Mouse (Mus musculus) testis, adult 2 months (tissue): ENCODE results near the gene Mib2. TPM values are rescaled to one million over a fixed set of nuclear protein-coding genes. Genes with fewer than 3 reads are reported as not detected.
A peak's percentile ranks its signal among the peaks of the same experiment; 100 is the strongest.
"Not testable (repeated sequence)": the region's sequence is repeated elsewhere in the genome, so short reads cannot be mapped to it uniquely, and the experiment has no call there.

Experiments used
- H3K27ac ChIP-seq: fragments of 200-500 bp; 2 replicates; pipeline ENCODE4 v1.5.1; 2012; ENCODE audit warnings: low read depth, low read length; ENCODE audit not compliant: control insufficient read depth, insufficient read depth
- H3K27me3 ChIP-seq: fragments of 200-500 bp; 2 replicates; pipeline ENCODE4 v1.6.1; 2012; ENCODE audit warnings: mild to moderate bottlenecking, low read length, moderate library complexity; ENCODE audit not compliant: control insufficient read depth, insufficient read depth
- H3K36me3 ChIP-seq: fragments of 200-500 bp; 2 replicates; pipeline ENCODE4 v1.6.1; 2012; ENCODE audit warnings: mild to moderate bottlenecking, low read length; ENCODE audit not compliant: control insufficient read depth, insufficient read depth
- H3K4me1 ChIP-seq: fragments of 200-500 bp; 2 replicates; pipeline ENCODE4 v1.6.1; 2012; ENCODE audit warnings: low read length; ENCODE audit not compliant: control insufficient read depth, insufficient read depth
- H3K4me3 ChIP-seq: fragments of 200-500 bp; 2 replicates; pipeline ENCODE4 v1.5.1; 2012; ENCODE audit warnings: low read depth, mild to moderate bottlenecking, low read length, moderate library complexity, mixed read lengths; ENCODE audit not compliant: control insufficient read depth
- CTCF ChIP-seq: fragments of 200-500 bp; IDR thresholded peaks from 2 replicates; pipeline ENCODE4 v1.5.1; 2012; ENCODE audit warnings: low read depth, mild to moderate bottlenecking, inconsistent platforms, low read length, moderate library complexity; ENCODE audit not compliant: control insufficient read depth, insufficient read depth, insufficient replicate concordance
- POLR2A ChIP-seq: fragments of 200-500 bp; IDR thresholded peaks from 2 replicates; pipeline ENCODE4 v1.6.1; 2012; ENCODE audit warnings: low read depth, mild to moderate bottlenecking, inconsistent platforms, low read length, moderate library complexity; ENCODE audit not compliant: control insufficient read depth
- polyA plus RNA-seq: library from polyadenylated mRNA; depleted of rRNA; stranded (reverse); fragments of >200 nt; gene quantifications from 2 replicates; pipeline ENCODE4 v1.2.3, GENCODE M21; 2012

Mib2 gene
- polyA plus RNA-seq, 1 experiment = 39.3 TPM

- H3K27me3 ChIP-seq = no peaks in the 10 kb centered on the region
- H3K36me3 ChIP-seq = no peaks in the 10 kb centered on the region
- H3K4me1 ChIP-seq = peaks cover 4% of the 10 kb centered on the region
- H3K4me3 ChIP-seq = no peak overlapping the region
- TF ChIP-seq POLR2A = no peak
- no peak for TF ChIP-seq CTCF
- H3K27ac ChIP-seq = no peak overlapping the region
These were observed 21.8 kb upstream of the Mib2 start for GRCm38 (mm10) chr4:155690571-155691375.

DNA sequence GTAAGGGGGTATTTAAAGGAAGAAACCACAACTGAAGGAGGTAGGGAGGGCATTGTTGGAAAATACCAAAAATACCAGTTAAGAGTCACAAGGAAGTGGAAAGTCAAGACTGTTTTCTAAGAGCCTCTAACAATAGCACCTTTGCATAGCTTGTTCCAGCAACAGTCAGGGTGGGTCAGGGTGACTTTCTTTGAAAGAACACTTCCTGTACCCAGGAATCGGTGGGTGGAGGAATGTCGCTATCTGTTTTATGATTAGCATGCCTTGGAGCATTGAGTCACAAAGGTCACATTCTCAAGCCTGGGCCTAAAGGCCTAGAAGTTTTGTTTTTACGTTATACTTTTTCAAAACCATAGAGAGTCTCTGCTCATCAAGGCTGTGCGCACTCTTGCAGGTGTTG is 18.8 kb upstream of the Mib2 start:
- H3K4me3 ChIP-seq, H3K27me3 ChIP-seq, H3K36me3 ChIP-seq, H3K27ac ChIP-seq, H3K4me1 ChIP-seq: not testable (repeated sequence)

DNA sequence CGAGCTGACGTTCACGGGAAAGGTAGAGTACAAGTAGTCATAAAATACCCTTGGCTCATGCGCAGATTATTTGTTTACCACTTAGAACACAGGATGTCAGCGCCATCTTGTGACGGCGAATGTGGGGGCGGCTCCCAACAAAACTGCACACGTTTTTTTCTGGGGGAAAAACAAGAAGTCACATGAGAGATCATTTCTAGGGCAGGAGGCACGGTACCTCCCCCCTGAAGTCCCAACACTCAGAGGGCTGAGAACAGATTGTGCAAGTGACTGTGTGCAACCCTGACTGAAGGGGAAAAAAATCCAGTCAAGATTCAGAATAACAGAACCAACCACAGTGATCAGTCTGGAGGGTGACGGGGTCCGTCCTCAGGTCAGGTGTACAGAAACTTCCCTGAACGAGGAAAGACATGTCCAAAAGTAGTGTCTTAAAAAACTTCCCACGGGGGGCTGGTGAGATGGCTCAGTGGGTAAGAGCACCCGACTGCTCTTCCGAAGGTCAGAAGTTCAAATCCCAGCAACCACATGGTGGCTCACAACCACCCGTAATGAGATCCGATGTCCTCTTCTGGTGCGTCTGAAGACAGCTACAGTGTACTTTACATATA is 14.8 kb upstream of the Mib2 start:
- H3K4me1 ChIP-seq, H3K27ac ChIP-seq, H3K36me3 ChIP-seq, H3K4me3 ChIP-seq, H3K27me3 ChIP-seq: not testable (repeated sequence)

- Histone ChIP-seq H3K27me3 (no peaks in the 10 kb centered on the region), H3K36me3 (no peaks in the 10 kb centered on the region), H3K4me3 (no peak overlapping the region), H3K27ac (no peak overlapping the region), H3K4me1 (no peaks in the 10 kb centered on the region)
- no peak for TF ChIP-seq CTCF
- no peak for TF ChIP-seq POLR2A
These were observed 7.0 kb upstream of the Mib2 start for GRCm38 (mm10) chr4:155675991-155676390.

- H3K36me3 ChIP-seq = no peaks in the 10 kb centered on the region
- H3K4me1 ChIP-seq = peaks cover 6% of the 10 kb centered on the region
- no peak overlapping the region for H3K27ac ChIP-seq
- H3K27me3 ChIP-seq = no peaks in the 10 kb centered on the region
- no peak overlapping the region for H3K4me3 ChIP-seq
- TF ChIP-seq CTCF (no peak), POLR2A (no peak)
These were observed 3.1 kb upstream of the Mib2 start for GRCm38 (mm10) chr4:155672082-155672481.

DNA sequence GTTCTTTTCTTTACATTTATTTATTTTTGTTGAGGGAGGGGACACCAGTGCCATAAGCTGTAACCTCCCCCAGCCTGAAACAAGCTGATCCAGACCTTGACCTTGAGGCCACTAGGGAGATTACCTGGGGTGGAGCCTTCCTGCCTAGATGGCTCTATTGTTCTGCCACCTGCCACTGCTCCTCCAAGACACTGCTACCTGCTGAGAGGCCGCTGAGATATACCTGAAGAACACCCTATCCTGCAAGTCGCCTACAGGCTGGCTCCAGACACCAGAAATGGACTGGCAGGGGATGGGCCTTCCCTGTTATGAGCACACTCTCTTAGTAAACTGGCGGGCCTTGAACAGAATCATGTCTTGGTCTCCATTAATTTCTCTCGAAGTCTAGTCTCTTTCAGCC is 1.2 kb upstream of the Mib2 start:
- H3K4me1 ChIP-seq, H3K27me3 ChIP-seq, H3K27ac ChIP-seq, H3K36me3 ChIP-seq, H3K4me3 ChIP-seq: not testable (repeated sequence)

GRCm38 (mm10) chr4:155669598-155670075 is 639 bp upstream of the Mib2 start:
- Histone ChIP-seq H3K36me3 (no peaks in the 10 kb centered on the region), H3K4me1 (peaks cover 6% of the 10 kb centered on the region), H3K27me3 (no peaks in the 10 kb centered on the region), H3K4me3 (peak overlapping the region; percentile 92), H3K27ac (no peak overlapping the region; the same call in 1 of the 2 replicates)
- TF ChIP-seq CTCF (no peak), POLR2A (no peak)

GRCm38 (mm10) chr4:155666903-155667302 is 2.1 kb downstream of the Mib2 start:
- Histone ChIP-seq H3K4me3 (no peak overlapping the region), H3K27me3 (no peaks in the 10 kb centered on the region), H3K27ac (no peak overlapping the region), H3K36me3 (no peaks in the 10 kb centered on the region), H3K4me1 (peaks cover 6% of the 10 kb centered on the region)
- TF ChIP-seq POLR2A (no peak), CTCF (no peak)
